Mouse (Mus musculus) midbrain, embryonic 14.5 days (tissue): ENCODE results near the gene D030056L22Rik. TPM values are rescaled to one million over a fixed set of nuclear protein-coding genes. Genes with fewer than 3 reads are reported as not detected.
A peak's percentile ranks its signal among the peaks of the same experiment; 100 is the strongest.
"Not testable (repeated sequence)": the region's sequence is repeated elsewhere in the genome, so short reads cannot be mapped to it uniquely, and the experiment has no call there.

ENCODE experiments used
- ATAC-seq: fragments of 200-750 bp; cut with Nextera tagmentation; 2 replicates; pipeline ENCODE4 v1.8.0; 2017; ENCODE audit warnings: moderate number of reproducible peaks, moderate library complexity; ENCODE audit not compliant: low FRiP score, low TSS enrichment
- DNase-seq: peaks from one replicate; pipeline ENCODE4 v3.0.0-alpha.2; 2015
- H3K27ac ChIP-seq: fragments of 300-500 bp; sonication (generic); replicated peaks from 2 replicates; pipeline ENCODE4 v1.5.1; 2014; ENCODE audit warnings: mild to moderate bottlenecking, low read depth, low read length, moderate library complexity
- H3K27me3 ChIP-seq: fragments of 300-500 bp; sonication (generic); 2 replicates; pipeline ENCODE4 v1.6.1; 2014; ENCODE audit warnings: low read length, control low read depth, mixed read lengths; ENCODE audit not compliant: control insufficient read depth, insufficient read depth
- H3K36me3 ChIP-seq: fragments of 300-500 bp; sonication (generic); 2 replicates; pipeline ENCODE4 v1.6.1; 2014; ENCODE audit warnings: low read length, control low read depth; ENCODE audit not compliant: control insufficient read depth, insufficient read depth
- H3K4me1 ChIP-seq: fragments of 300-500 bp; sonication (generic); 2 replicates; pipeline ENCODE4 v1.6.1; 2014; ENCODE audit warnings: mild to moderate bottlenecking, antibody characterized with exemption, low read length, control low read depth; ENCODE audit not compliant: control insufficient read depth, insufficient read depth
- H3K4me2 ChIP-seq: fragments of 300-500 bp; sonication (generic); 2 replicates; pipeline ENCODE4 v1.6.1; 2014; ENCODE audit warnings: mild to moderate bottlenecking, low read length, moderate library complexity
- H3K4me3 ChIP-seq: fragments of 300-500 bp; sonication (generic); replicated peaks from 2 replicates; pipeline ENCODE4 v1.5.1; 2014; ENCODE audit warnings: low read depth, low read length
- H3K9ac ChIP-seq: fragments of 300-500 bp; sonication (generic); replicated peaks from 2 replicates; pipeline ENCODE4 v1.6.1; 2014; ENCODE audit warnings: mild to moderate bottlenecking, low read length, moderate library complexity
- H3K9me3 ChIP-seq: fragments of 300-500 bp; sonication (generic); 2 replicates; pipeline ENCODE4 v1.6.1; 2016; ENCODE audit warnings: low read length, control low read depth, mixed read lengths; ENCODE audit not compliant: control insufficient read depth
- WGBS: fragments of 180-500 bp; shearing (Covaris S2); extraction: QIAGEN DNeasy Blood & Tissue Kit; methylation state at CpG from one replicate; pipeline ENCODE4 v1.1.7; 2014; 5-methylcytosine and 5-hydroxymethylcytosine counted together
- polyA plus RNA-seq: library from polyadenylated mRNA; unstranded; fragments of >200 nt; fragmentation: Nextera tagmentation; extraction: Ambion mirVana; gene quantifications from 2 replicates; pipeline ENCODE4 v1.2.1, GENCODE M21; 2014

D030056L22Rik gene
- polyA plus RNA-seq, 1 experiment from 2014 or later = 68.7 TPM

DNA sequence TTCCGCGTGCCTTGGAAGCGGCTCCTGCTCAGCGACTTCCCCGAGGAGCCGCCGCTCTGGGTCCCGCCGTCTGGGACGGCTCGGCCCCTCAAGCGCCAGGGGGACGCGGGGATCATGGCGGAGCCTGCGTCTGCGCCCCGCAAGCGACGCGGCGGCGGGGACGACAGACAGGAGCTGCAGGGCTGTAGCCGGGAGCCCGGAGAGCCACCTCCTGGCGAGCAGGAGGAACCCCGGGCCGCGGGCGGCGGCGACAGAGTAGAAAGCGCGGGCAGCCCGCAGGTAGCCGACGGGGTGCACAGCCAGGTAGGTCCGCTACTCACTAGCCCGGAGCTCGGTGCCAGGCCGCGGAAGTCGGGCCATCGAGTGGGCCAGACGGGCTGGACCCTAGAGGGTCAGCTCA is 364 bp downstream of the D030056L22Rik start:
- DNase-seq (peak; percentile 66), ATAC-seq (peak; percentile 68)
- H3K27me3 ChIP-seq, H3K9me3 ChIP-seq, H3K36me3 ChIP-seq, H3K27ac ChIP-seq: not testable (repeated sequence)
- H3K4me1 ChIP-seq = peaks cover 14% of the 10 kb centered on the region
- H3K4me2 ChIP-seq = peak overlapping the region; percentile 90
- under 1% methylated on average over 40 of the region's 46 CpGs for WGBS
- H3K9ac ChIP-seq = peak overlapping the region; percentile 76
- H3K4me3 ChIP-seq = peak overlapping the region; percentile 80

GRCm38 (mm10) chr19:18716374-18716773 is 3.4 kb downstream of the D030056L22Rik start:
- Histone ChIP-seq H3K4me3 (no peak overlapping the region), H3K4me2 (no peak overlapping the region), H3K27me3 (no peaks in the 10 kb centered on the region), H3K27ac (no peak overlapping the region), H3K36me3 (peaks cover 6% of the 10 kb centered on the region; the same call in 1 of the 2 replicates), H3K9ac (no peak overlapping the region), H3K4me1 (peaks cover 14% of the 10 kb centered on the region), H3K9me3 (no peaks in the 10 kb centered on the region)
- no peak for ATAC-seq
- WGBS = 40% methylated on average over 1 of the region's 1 CpGs
- peak; percentile 84 for DNase-seq

GRCm38 (mm10) chr19:18720337-18720736 is 7.3 kb downstream of the D030056L22Rik start:
- no peak overlapping the region for H3K4me2 ChIP-seq
- H3K9ac ChIP-seq = no peak overlapping the region
- H3K27me3 ChIP-seq = no peaks in the 10 kb centered on the region
- DNase-seq (no peak), ATAC-seq (no peak)
- WGBS = 92% methylated on average over 3 of the region's 3 CpGs
- H3K27ac ChIP-seq = no peak overlapping the region
- H3K4me3 ChIP-seq = no peak overlapping the region
- no peaks in the 10 kb centered on the region for H3K9me3 ChIP-seq
- no peaks in the 10 kb centered on the region for H3K4me1 ChIP-seq
- peaks cover 6% of the 10 kb centered on the region; the same call in 1 of the 2 replicates for H3K36me3 ChIP-seq

DNA sequence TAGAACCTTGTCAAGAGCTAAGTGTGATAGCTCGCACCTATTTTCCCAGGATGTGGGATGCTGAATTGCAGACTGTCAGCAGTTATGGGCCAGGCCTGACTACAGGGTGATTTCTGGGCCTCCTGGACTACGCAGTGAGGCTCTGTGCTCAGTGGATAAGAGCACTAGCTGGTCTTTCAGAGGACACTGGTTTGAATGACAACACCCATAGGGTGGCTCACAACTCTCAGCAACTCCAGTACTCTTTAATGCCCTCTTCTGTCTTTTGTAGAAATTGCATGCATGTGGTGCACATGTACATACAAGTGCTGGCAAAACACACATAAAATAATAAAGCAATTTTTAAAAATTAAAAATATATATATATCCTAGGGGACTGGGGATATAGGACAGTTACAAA is 12.2 kb downstream of the D030056L22Rik start:
- Histone ChIP-seq H3K9ac (no peak overlapping the region), H3K4me1 (no peaks in the 10 kb centered on the region), H3K27ac (no peak overlapping the region), H3K36me3 (no peaks in the 10 kb centered on the region), H3K4me2 (no peak overlapping the region), H3K9me3 (no peaks in the 10 kb centered on the region), H3K4me3 (no peak overlapping the region), H3K27me3 (no peaks in the 10 kb centered on the region)
- 88% methylated on average over 2 of the region's 2 CpGs for WGBS
- ATAC-seq = no peak; the same call in 1 of the 2 replicates
- no peak for DNase-seq

DNA sequence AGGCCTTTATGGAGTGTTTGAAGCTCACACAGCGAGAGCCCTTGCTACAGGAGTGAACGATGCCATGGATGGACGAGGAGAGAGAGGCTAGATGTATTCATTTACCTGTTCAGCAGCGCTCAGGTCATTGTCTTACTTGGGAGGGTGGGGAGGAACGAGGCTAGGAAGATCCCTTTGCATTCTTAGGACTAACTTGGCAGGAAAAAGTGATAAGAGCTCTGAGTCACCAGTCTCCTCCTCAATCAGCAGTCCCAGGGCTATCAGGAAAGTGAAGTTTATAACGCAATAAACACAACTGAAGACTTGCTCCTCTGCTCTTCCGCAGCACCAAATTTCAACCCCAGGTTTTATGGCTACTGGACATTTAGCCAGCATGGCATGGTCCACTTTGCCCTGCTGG is 17.3 kb downstream of the D030056L22Rik start:
- H3K9me3 ChIP-seq = no peaks in the 10 kb centered on the region
- no peak for ATAC-seq
- 85% methylated on average over 7 of the region's 7 CpGs for WGBS

GRCm38 (mm10) chr19:18731077-18731476 is 18.1 kb downstream of the D030056L22Rik start:
- no peak for DNase-seq
- Histone ChIP-seq H3K27ac (no peak overlapping the region), H3K4me1 (no peaks in the 10 kb centered on the region), H3K36me3 (no peaks in the 10 kb centered on the region), H3K9me3 (no peaks in the 10 kb centered on the region), H3K9ac (no peak overlapping the region), H3K27me3 (no peaks in the 10 kb centered on the region), H3K4me3 (no peak overlapping the region), H3K4me2 (no peak overlapping the region)
- ATAC-seq = no peak
- 69% methylated on average over 7 of the region's 7 CpGs for WGBS

More for the DNA sequence above, 17.3 kb downstream of the D030056L22Rik start:
- Histone ChIP-seq H3K36me3 (no peaks in the 10 kb centered on the region), H3K27me3 (no peaks in the 10 kb centered on the region), H3K27ac (no peak overlapping the region), H3K4me2 (no peak overlapping the region), H3K4me1 (no peaks in the 10 kb centered on the region), H3K9ac (no peak overlapping the region), H3K4me3 (no peak overlapping the region)
- no peak for DNase-seq

GRCm38 (mm10) chr19:18735901-18736300 is 22.9 kb downstream of the D030056L22Rik start:
- WGBS = 96% methylated on average over 4 of the region's 4 CpGs
- Histone ChIP-seq H3K4me2 (no peak overlapping the region), H3K36me3 (no peaks in the 10 kb centered on the region), H3K27ac (no peak overlapping the region), H3K9me3 (no peaks in the 10 kb centered on the region), H3K4me3 (no peak overlapping the region), H3K9ac (no peak overlapping the region), H3K27me3 (no peaks in the 10 kb centered on the region), H3K4me1 (no peaks in the 10 kb centered on the region)
- DNase-seq = no peak
- ATAC-seq = no peak

GRCm38 (mm10) chr19:18739146-18739545 is 26.2 kb downstream of the D030056L22Rik start:
- ATAC-seq = no peak
- no peaks in the 10 kb centered on the region for H3K4me1 ChIP-seq
- no peaks in the 10 kb centered on the region for H3K27me3 ChIP-seq
- H3K36me3 ChIP-seq = no peaks in the 10 kb centered on the region
- H3K4me3 ChIP-seq = no peak overlapping the region
- no peak overlapping the region for H3K27ac ChIP-seq
- WGBS = 86% methylated on average over 7 of the region's 7 CpGs
- H3K9me3 ChIP-seq = no peaks in the 10 kb centered on the region
- no peak overlapping the region for H3K9ac ChIP-seq
- DNase-seq = no peak
- H3K4me2 ChIP-seq = no peak overlapping the region

DNA sequence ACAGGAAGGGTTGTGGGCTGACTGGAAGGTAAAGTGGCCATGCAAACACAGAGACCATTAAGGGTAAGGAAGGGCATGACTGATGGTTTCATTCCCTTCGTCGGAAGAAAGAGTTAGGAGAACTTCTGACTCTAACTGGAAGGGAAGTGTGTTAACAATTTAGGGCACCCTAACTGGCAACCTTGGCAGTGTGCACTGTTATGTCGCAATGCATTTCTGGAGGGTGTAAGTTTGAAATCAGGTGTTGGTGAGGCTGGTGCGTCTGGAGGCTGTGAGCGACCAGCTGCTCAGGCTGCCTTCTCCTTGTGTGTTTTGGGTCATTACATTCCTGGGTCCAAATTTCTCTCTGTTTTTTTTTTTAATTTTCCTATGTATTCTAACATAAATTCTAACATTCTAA is 31.0 kb downstream of the D030056L22Rik start:
- 90% methylated on average over 5 of the region's 5 CpGs for WGBS
- Histone ChIP-seq H3K9me3 (no peaks in the 10 kb centered on the region), H3K27me3 (no peaks in the 10 kb centered on the region), H3K4me3 (no peak overlapping the region), H3K27ac (no peak overlapping the region), H3K4me2 (no peak overlapping the region), H3K9ac (no peak overlapping the region), H3K36me3 (no peaks in the 10 kb centered on the region), H3K4me1 (no peaks in the 10 kb centered on the region)
- DNase-seq = no peak
- no peak for ATAC-seq
